Mouse (Mus musculus) liver, adult (tissue): Measurements from ENCODE around the gene Creg1.

Source experiments
- GATA4 ChIP-seq: IDR thresholded peaks from 2 replicates; pipeline ENCODE4 v1.6.1; 2014; ENCODE audit warnings: mild to moderate bottlenecking, low read length; ENCODE audit not compliant: insufficient replicate concordance

The Creg1 gene

GRCm38 (mm10) chr1:165770181-165770759 lies 6.7 kb downstream of the Creg1 start:
- TF ChIP-seq GATA4, result no peak

GRCm38 (mm10) chr1:165771491-165771897 lies 7.9 kb downstream of the Creg1 start:
- peak; percentile 57; the same call in 1 of the 2 replicates for TF ChIP-seq GATA4

- no peak for TF ChIP-seq GATA4
Observed at GRCm38 (mm10) chr1:165771998-165772397, 8.5 kb downstream of the Creg1 start.

- TF ChIP-seq GATA4, result no peak
Observed at GRCm38 (mm10) chr1:165775518-165776294, 12.2 kb downstream of the Creg1 start.

GRCm38 (mm10) chr1:165779954-165780585 lies 16.5 kb downstream of the Creg1 start:
- no peak for TF ChIP-seq GATA4

GRCm38 (mm10) chr1:165780586-165781111 lies 17.1 kb downstream of the Creg1 start:
- no peak for TF ChIP-seq GATA4

GRCm38 (mm10) chr1:165781426-165781825 lies 17.9 kb downstream of the Creg1 start:
- no peak for TF ChIP-seq GATA4

- no peak for TF ChIP-seq GATA4
Observed at GRCm38 (mm10) chr1:165781911-165782310, 18.4 kb downstream of the Creg1 start.

- TF ChIP-seq GATA4, result no peak
Observed at GRCm38 (mm10) chr1:165786296-165786695, 22.8 kb downstream of the Creg1 start.

GRCm38 (mm10) chr1:165788511-165788910 lies 25.0 kb downstream of the Creg1 start, which contains the start of gene Cd247:
TSS of gene Cd247 (plus strand) at chr1:165788681.
- TF ChIP-seq GATA4, result no peak

GRCm38 (mm10) chr1:165789066-165789660 lies 25.6 kb downstream of the Creg1 start:
- TF ChIP-seq GATA4, result no peak

GRCm38 (mm10) chr1:165789963-165790362 lies 26.4 kb downstream of the Creg1 start:
- TF ChIP-seq GATA4, result no peak

- TF ChIP-seq GATA4, result no peak
Observed at GRCm38 (mm10) chr1:165790461-165791210, 27.1 kb downstream of the Creg1 start.

GRCm38 (mm10) chr1:165791411-165791810 lies 27.9 kb downstream of the Creg1 start:
- no peak for TF ChIP-seq GATA4
